ENCODE assay signal across 10 mouse cellular contexts in the genomic region with DNA sequence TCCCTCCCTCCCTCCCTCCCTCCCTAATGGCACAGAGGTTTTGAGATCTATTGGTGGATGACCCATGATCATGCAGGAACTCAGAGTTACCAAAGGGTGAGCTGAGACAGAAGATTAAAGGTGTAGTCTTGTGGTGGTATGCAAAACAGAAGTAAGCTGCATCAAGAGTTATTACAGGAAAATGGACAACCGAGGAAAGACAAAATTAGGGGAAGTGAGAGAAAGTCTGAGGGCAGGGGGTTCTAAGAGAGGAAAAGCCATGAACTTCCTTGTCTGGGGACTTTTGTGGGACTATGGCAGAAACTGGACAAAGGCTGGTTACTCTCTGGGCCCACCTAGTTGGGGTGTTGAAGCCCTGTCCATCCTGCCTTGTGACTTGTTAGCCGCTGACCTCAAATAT. TPM values are rescaled to one million over a fixed set of nuclear protein-coding genes. Genes with fewer than 3 reads are reported as not detected.
"Had no signal": no experiment of that assay in that cellular context is flagged by ENCODE, and none has a peak within 500 bp of the region (broad histone marks: within the 10 kb centered on the region; RNA-seq: fewer than 3 reads in every experiment).

No protein-coding gene starts in this region.

RNA-seq across cellular contexts. Expression of a gene that starts 11.0 kb away (rescaled TPM):
- total RNA-seq: left cerebral cortex, adult 2 months; left cerebral cortex, postnatal 14 days; left cerebral cortex, postnatal 25 days; left cerebral cortex, postnatal 36 days; megakaryocyte-erythroid progenitor cell, adult 5-6 weeks; midbrain, postnatal 0 days had no signal

RNA-seq across cellular contexts. Expression of a gene that starts 24.5 kb away (rescaled TPM):
- total RNA-seq: left cerebral cortex, adult 2 months; left cerebral cortex, adult 8-10 months; left cerebral cortex, postnatal 10 days; left cerebral cortex, postnatal 14 days; left cerebral cortex, postnatal 25 days; left cerebral cortex, postnatal 36 days; left cerebral cortex, postnatal 4 days; liver, adult 2 months; megakaryocyte-erythroid progenitor cell, adult 5-6 weeks; midbrain, postnatal 0 days had no signal

RNA-seq across cellular contexts. Expression of a gene that starts 43.8 kb away (rescaled TPM):
- total RNA-seq: left cerebral cortex, adult 2 months; left cerebral cortex, adult 8-10 months; left cerebral cortex, postnatal 10 days; left cerebral cortex, postnatal 14 days; left cerebral cortex, postnatal 25 days; left cerebral cortex, postnatal 36 days; liver, adult 2 months; megakaryocyte-erythroid progenitor cell, adult 5-6 weeks; midbrain, postnatal 0 days had no signal
